Mouse (Mus musculus) ES-E14 (cell line): ENCODE results near the gene Gmeb1.

Experiments used
- HCFC1 ChIP-seq: IDR thresholded peaks from 2 replicates; pipeline ENCODE4 v1.6.1; 2012; ENCODE audit warnings: low read length, inconsistent platforms, borderline replicate concordance; ENCODE audit not compliant: insufficient read depth
- ZC3H11A ChIP-seq: IDR thresholded peaks from 2 replicates; pipeline ENCODE4 v1.6.1; 2012; ENCODE audit warnings: low read depth, mild to moderate bottlenecking, inconsistent platforms, low read length, borderline replicate concordance
- ZNF384 ChIP-seq: IDR thresholded peaks from 2 replicates; pipeline ENCODE4 v1.6.1; 2012; ENCODE audit warnings: low read depth, low read length, inconsistent platforms

DNA sequence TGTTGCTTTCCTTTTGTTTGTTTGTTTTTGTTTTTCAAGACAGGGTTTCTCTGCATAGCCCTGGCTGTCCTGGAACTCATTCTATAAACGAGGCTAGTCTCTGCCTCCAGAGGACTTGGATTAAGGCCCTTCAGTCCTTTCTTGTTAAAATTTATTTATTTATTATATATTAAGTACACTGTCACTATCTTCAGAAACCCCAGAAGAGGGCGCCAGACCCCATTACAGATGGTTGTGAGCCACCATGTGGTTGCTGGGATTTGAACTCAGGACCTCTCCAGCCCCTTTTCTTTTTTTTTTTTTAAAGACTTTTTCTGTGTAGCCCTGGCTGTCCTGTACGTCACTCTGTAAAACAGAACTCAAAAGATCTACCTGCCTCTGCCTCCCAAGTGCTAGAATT lies 6.4 kb downstream of the Gmeb1 start:
- no peak for TF ChIP-seq ZNF384
- no peak for TF ChIP-seq ZC3H11A
- no peak for TF ChIP-seq HCFC1
